Comparison of ENCODE assay signal across 7 mouse cellular contexts in the genomic region with DNA sequence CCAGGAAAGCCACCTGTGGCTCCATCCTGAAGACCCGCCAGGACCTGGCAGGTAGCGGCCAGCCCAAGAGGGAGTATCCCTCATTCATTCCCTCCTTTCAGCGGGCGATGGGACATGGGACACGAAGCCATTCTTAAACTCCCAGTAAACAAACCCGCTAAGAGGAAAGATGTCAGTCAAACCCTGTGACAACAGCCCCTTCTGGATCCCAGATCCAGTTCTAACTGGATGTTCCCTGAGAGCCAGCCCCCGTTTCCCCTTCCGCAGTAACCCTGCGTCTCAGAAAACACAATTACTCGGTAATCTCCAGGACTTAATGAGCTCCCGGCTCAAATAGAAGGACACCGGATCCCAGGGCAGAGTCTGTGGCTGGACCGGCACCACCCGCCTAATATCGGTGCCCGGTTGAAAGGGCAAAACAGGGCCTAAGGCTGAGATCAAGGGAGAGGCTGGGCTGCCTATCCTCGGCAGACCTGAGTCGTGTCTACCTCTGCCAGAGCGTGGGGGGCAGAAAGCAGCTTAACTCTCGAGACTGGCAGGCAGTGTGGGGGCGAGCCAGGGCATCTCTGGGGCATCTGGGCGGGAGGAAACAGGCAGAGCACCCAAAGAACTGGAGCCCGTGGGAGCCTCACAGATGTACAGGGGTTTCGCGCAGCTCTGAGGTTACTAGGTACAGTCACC. TPM values are rescaled to one million over a fixed set of nuclear protein-coding genes. Genes with fewer than 3 reads are reported as not detected.
DNase-seq lines count a peak whose midpoint lies in the region; ATAC-seq and TF ChIP-seq lines count a peak whose summit lies in the region.

No protein-coding gene starts in this region.

- TF ChIP-seq CTCF in ES-Bruce4 (IDR thresholded peaks at IDR 0.05; ENCODE audit: low read depth, low read length): no peak

- H3K27me3 ChIP-seq in ES-Bruce4 (ENCODE audit: control insufficient read depth, insufficient read depth, low read length, poor library complexity, severe bottlenecking): no peaks in the 10 kb centered on the region
- no peaks in the 10 kb centered on the region for H3K27me3 ChIP-seq in forebrain, embryonic 16.5 days (replicated peaks; ENCODE audit: control insufficient read depth, insufficient read depth, low read length)
- no peaks in the 10 kb centered on the region for H3K27me3 ChIP-seq in intestine, embryonic 15.5 days (replicated peaks)
- H3K27me3 ChIP-seq in liver, embryonic 16.5 days (ENCODE audit: control insufficient read depth, insufficient read depth, low read depth, low read length): no peaks in the 10 kb centered on the region

- peak overlapping the region; percentile 93 for H3K4me3 ChIP-seq in ES-Bruce4 (ENCODE audit: low read depth, low read length)
- peak overlapping the region; percentile 61 for H3K4me3 ChIP-seq in forebrain, embryonic 16.5 days (replicated peaks; ENCODE audit: low read length)
- H3K4me3 ChIP-seq in intestine, embryonic 15.5 days (replicated peaks): peak overlapping the region; percentile 84
- H3K4me3 ChIP-seq in liver, embryonic 16.5 days (ENCODE audit: low read depth, low read length): peak overlapping the region; percentile 90

- no peak for TF ChIP-seq EP300 in ES-Bruce4 (IDR thresholded peaks at IDR 0.05; ENCODE audit: insufficient read depth, low read depth, low read length)

- WGBS in forebrain, embryonic 16.5 days: 3% methylated on average over 22 of the region's 25 CpGs
- 7% methylated on average over 25 of the region's 25 CpGs for WGBS in intestine, embryonic 15.5 days
- 2% methylated on average over 25 of the region's 25 CpGs for WGBS in liver, embryonic 16.5 days (ENCODE audit: insufficient replicate concordance)

- no peak overlapping the region for H3K27ac ChIP-seq in ES-Bruce4 (ENCODE audit: insufficient read depth, low read length)
- no peak overlapping the region for H3K27ac ChIP-seq in forebrain, embryonic 16.5 days (ENCODE audit: low read length)
- H3K27ac ChIP-seq in intestine, embryonic 15.5 days: peak overlapping the region; percentile 28; the same call in 1 of the 2 replicates
- H3K27ac ChIP-seq in liver, embryonic 16.5 days (ENCODE audit: low read length): peak overlapping the region; percentile 78

- H3K36me3 ChIP-seq in ES-Bruce4 (ENCODE audit: control insufficient read depth, insufficient read depth, low read length, poor library complexity, severe bottlenecking): no peaks in the 10 kb centered on the region
- H3K36me3 ChIP-seq in forebrain, embryonic 16.5 days (ENCODE audit: control insufficient read depth, insufficient read depth): no peaks in the 10 kb centered on the region
- H3K36me3 ChIP-seq in intestine, embryonic 15.5 days: no peaks in the 10 kb centered on the region
- H3K36me3 ChIP-seq in liver, embryonic 16.5 days (ENCODE audit: control insufficient read depth, insufficient read depth): no peaks in the 10 kb centered on the region

- H3K4me2 ChIP-seq in forebrain, embryonic 16.5 days (ENCODE audit: low read length): peak overlapping the region; percentile 92
- H3K4me2 ChIP-seq in intestine, embryonic 15.5 days (replicated peaks): peak overlapping the region; percentile 86
- peak overlapping the region; percentile 94 for H3K4me2 ChIP-seq in liver, embryonic 16.5 days (ENCODE audit: low read depth, low read length)

- peak; percentile 72 for DNase-seq in ZHBTc4 (ENCODE audit: low read depth, low spot score)
- DNase-seq in retina, adult 2 months (ENCODE audit: low read depth, low spot score): peak; percentile 36
- DNase-seq in c-Kit-positive CD71-positive TER-119-positive erythroid progenitor cells, embryonic 14.5 days (ENCODE audit: low spot score): no peak

- peak; percentile 29 for ATAC-seq in forebrain, embryonic 16.5 days
- peak; percentile 7; the same call in 1 of the 2 replicates for ATAC-seq in intestine, embryonic 15.5 days
- no peak for ATAC-seq in liver, embryonic 16.5 days (ENCODE audit: low read depth)

- no peaks in the 10 kb centered on the region for H3K9me3 ChIP-seq in ES-Bruce4 (replicated peaks; ENCODE audit: control insufficient read depth, insufficient read depth, low read length, poor library complexity, severe bottlenecking)
- H3K9me3 ChIP-seq in forebrain, embryonic 16.5 days (ENCODE audit: control insufficient read depth, low read length): no peaks in the 10 kb centered on the region
- H3K9me3 ChIP-seq in intestine, embryonic 15.5 days: no peaks in the 10 kb centered on the region
- no peaks in the 10 kb centered on the region for H3K9me3 ChIP-seq in liver, embryonic 16.5 days (replicated peaks; ENCODE audit: control insufficient read depth, low read length)

- no peak for TF ChIP-seq POLR2A in ES-Bruce4 (IDR thresholded peaks at IDR 0.05; ENCODE audit: insufficient read depth, low read length)

- H3K9ac ChIP-seq in ES-Bruce4 (ENCODE audit: low read depth, poor library complexity, severe bottlenecking): peak overlapping the region; percentile 34
- H3K9ac ChIP-seq in forebrain, embryonic 16.5 days (replicated peaks; ENCODE audit: low read depth, low read length): peak overlapping the region; percentile 75
- H3K9ac ChIP-seq in intestine, embryonic 15.5 days: peak overlapping the region; percentile 76
- peak overlapping the region; percentile 86 for H3K9ac ChIP-seq in liver, embryonic 16.5 days (ENCODE audit: low read depth, low read length)

- no peaks in the 10 kb centered on the region for H3K4me1 ChIP-seq in ES-Bruce4 (ENCODE audit: control insufficient read depth, insufficient read depth, low read length)
- H3K4me1 ChIP-seq in forebrain, embryonic 16.5 days (replicated peaks; ENCODE audit: control insufficient read depth, insufficient read depth, low read length): peaks cover 27% of the 10 kb centered on the region
- H3K4me1 ChIP-seq in intestine, embryonic 15.5 days (replicated peaks): peaks cover 22% of the 10 kb centered on the region
- H3K4me1 ChIP-seq in liver, embryonic 16.5 days (ENCODE audit: control insufficient read depth, low read depth, low read length): peaks cover 48% of the 10 kb centered on the region

RNA-seq across cellular contexts. Expression of gene Scarb1, which starts 0.9 kb away (rescaled TPM):
- polyA plus RNA-seq in ES-Bruce4 (2011; ENCODE audit: insufficient read depth, insufficient read length, low read depth, missing spikeins): 59.6 and 63.9 TPM in 2 replicates
- polyA plus RNA-seq in forebrain, embryonic 16.5 days (2015; fragmentation: Nextera tagmentation; extraction: Ambion mirVana): 33.4 and 38.3 TPM in 2 replicates
- polyA plus RNA-seq in intestine, embryonic 15.5 days (2015; fragmentation: Nextera tagmentation; extraction: Ambion mirVana): 59.3 and 70.0 TPM in 2 replicates
- 78.3 and 89.5 TPM in 2 replicates for polyA plus RNA-seq in liver, embryonic 16.5 days (2015; fragmentation: Nextera tagmentation; extraction: Ambion mirVana)

RNA-seq across cellular contexts. Expression of gene Gm10382, which starts 49.1 kb away (rescaled TPM):
- polyA plus RNA-seq in ES-Bruce4 (2011; ENCODE audit: insufficient read depth, insufficient read length, low read depth, missing spikeins): not detected in 2 replicates
- polyA plus RNA-seq in forebrain, embryonic 16.5 days (2015; fragmentation: Nextera tagmentation; extraction: Ambion mirVana): 0.39 and 0.46 TPM in 2 replicates
- 0.23 and 0.40 TPM in 2 replicates for polyA plus RNA-seq in intestine, embryonic 15.5 days (2015; fragmentation: Nextera tagmentation; extraction: Ambion mirVana)
- 0.18 and 0.27 TPM in 2 replicates for polyA plus RNA-seq in liver, embryonic 16.5 days (2015; fragmentation: Nextera tagmentation; extraction: Ambion mirVana)

RNA-seq across cellular contexts. Expression of gene Ubc, which starts 50.0 kb away (rescaled TPM):
- 329 and 334 TPM in 2 replicates for polyA plus RNA-seq in ES-Bruce4 (2011; ENCODE audit: insufficient read depth, insufficient read length, low read depth, missing spikeins)
- 1,295 and 1,372 TPM in 2 replicates for polyA plus RNA-seq in forebrain, embryonic 16.5 days (2015; fragmentation: Nextera tagmentation; extraction: Ambion mirVana)
- 875 and 888 TPM in 2 replicates for polyA plus RNA-seq in intestine, embryonic 15.5 days (2015; fragmentation: Nextera tagmentation; extraction: Ambion mirVana)
- 573 and 608 TPM in 2 replicates for polyA plus RNA-seq in liver, embryonic 16.5 days (2015; fragmentation: Nextera tagmentation; extraction: Ambion mirVana)

Comparison
In these comparisons a context has a peak if more than half of its experiments do, and no peak if none do; other contexts are left out.
1. H3K27ac ChIP-seq: peak in intestine, embryonic 15.5 days (single experiment) and liver, embryonic 16.5 days (single experiment); none in ES-Bruce4 (single experiment) and forebrain, embryonic 16.5 days (single experiment).
2. H3K9ac ChIP-seq: peak in every context shown above with its lines; median percentile 86 in liver, embryonic 16.5 days; 76 in intestine, embryonic 15.5 days; 75 in forebrain, embryonic 16.5 days; 34 in ES-Bruce4.
3. Peak in every context shown above with its lines, with median percentiles within 50 percentile points of each other: H3K4me3 ChIP-seq and H3K4me2 ChIP-seq.